Mouse (Mus musculus) neural tube, embryonic 13.5 days (tissue): ENCODE measurements around the gene Gnl1. TPM values are rescaled to one million over a fixed set of nuclear protein-coding genes. Genes with fewer than 3 reads are reported as not detected.
"Not testable (repeated sequence)": the region's sequence is repeated elsewhere in the genome, so short reads cannot be mapped to it uniquely, and the experiment has no call there.

Source experiments
- ATAC-seq: fragments of 200-750 bp; cut with Nextera tagmentation; 2 replicates; pipeline ENCODE4 v1.8.0; 2017; ENCODE audit warnings: low read depth, mild to moderate bottlenecking, moderate TSS enrichment, moderate library complexity
- H3K27ac ChIP-seq: fragments of 300-500 bp; sonication (generic); replicated peaks from 2 replicates; pipeline ENCODE4 v1.5.1; 2015; ENCODE audit warnings: moderate library complexity, mild to moderate bottlenecking, inconsistent platforms
- H3K27me3 ChIP-seq: fragments of 300-500 bp; sonication (generic); 2 replicates; pipeline ENCODE4 v1.6.1; 2015; ENCODE audit warnings: mild to moderate bottlenecking, inconsistent platforms
- H3K36me3 ChIP-seq: fragments of 300-500 bp; sonication (generic); 2 replicates; pipeline ENCODE4 v1.6.1; 2015; ENCODE audit warnings: mild to moderate bottlenecking, inconsistent platforms
- H3K4me1 ChIP-seq: fragments of 300-500 bp; sonication (generic); replicated peaks from 2 replicates; pipeline ENCODE4 v1.6.1; 2015; ENCODE audit warnings: inconsistent platforms
- H3K4me2 ChIP-seq: fragments of 300-500 bp; sonication (generic); 2 replicates; pipeline ENCODE4 v1.6.1; 2015; ENCODE audit warnings: inconsistent platforms, mild to moderate bottlenecking, moderate library complexity
- H3K4me3 ChIP-seq: fragments of 300-500 bp; sonication (generic); 2 replicates; pipeline ENCODE4 v1.5.1; 2015; ENCODE audit warnings: mild to moderate bottlenecking, inconsistent platforms
- H3K9ac ChIP-seq: fragments of 300-500 bp; sonication (generic); 2 replicates; pipeline ENCODE4 v1.6.1; 2015; ENCODE audit warnings: moderate library complexity, mild to moderate bottlenecking, inconsistent platforms
- H3K9me3 ChIP-seq: fragments of 300-500 bp; sonication (generic); 2 replicates; pipeline ENCODE4 v1.6.1; 2016; ENCODE audit warnings: inconsistent platforms
- WGBS: fragments of 180-500 bp; shearing (Covaris S2); methylation state at CpG from one replicate; pipeline ENCODE4 v1.1.7; 2015; 5-methylcytosine and 5-hydroxymethylcytosine counted together
- microRNA counts: library from miRNA; unstranded; fragments of <30 nt; microRNA quantifications from one replicate; lab custom pipeline; 2016
- microRNA-seq: library from miRNA; unstranded; fragments of <30 nt; microRNA quantifications from one replicate; pipeline ENCODE4, GENCODE M21; 2016
- polyA plus RNA-seq: library from polyadenylated mRNA; unstranded; fragments of >200 nt; fragmentation: Nextera tagmentation; extraction: Ambion mirVana; gene quantifications from 2 replicates; pipeline ENCODE4 v1.2.1, GENCODE M21; 2015

Gnl1 gene
- polyA plus RNA-seq, 1 experiment from 2014 or later = 50.0 TPM

GRCm38 (mm10) chr17:36030703-36031582 is 51.3 kb downstream of the Gnl1 start:
- H3K36me3 ChIP-seq = not testable (repeated sequence)
- peak overlapping the region; percentile 45 for H3K4me3 ChIP-seq

GRCm38 (mm10) chr17:36031583-36032331 is 52.1 kb downstream of the Gnl1 start:
- H3K27ac ChIP-seq, H3K9me3 ChIP-seq, H3K36me3 ChIP-seq: not testable (repeated sequence)
- Histone ChIP-seq H3K4me1 (peaks cover 15% of the 10 kb centered on the region), H3K4me3 (peak overlapping the region; percentile 45), H3K4me2 (peak overlapping the region; percentile 79), H3K27me3 (peaks cover 14% of the 10 kb centered on the region; the same call in 1 of the 2 replicates), H3K9ac (peak overlapping the region; percentile 66)
- ATAC-seq = peak; percentile 68
- under 1% methylated on average over 40 of the region's 40 CpGs for WGBS

More at GRCm38 (mm10) chr17:36030703-36031582, 51.3 kb downstream of the Gnl1 start:
- peak; percentile 42 for ATAC-seq
- peak overlapping the region; percentile 79 for H3K4me2 ChIP-seq
- H3K27ac ChIP-seq, H3K9me3 ChIP-seq: not testable (repeated sequence)
- peaks cover 22% of the 10 kb centered on the region for H3K4me1 ChIP-seq
- 39% methylated on average over 8 of the region's 8 CpGs for WGBS
- H3K9ac ChIP-seq = peak overlapping the region; percentile 45; the same call in 1 of the 2 replicates
- H3K27me3 ChIP-seq = peaks cover 14% of the 10 kb centered on the region; the same call in 1 of the 2 replicates

- WGBS = 2% methylated on average over 25 of the region's 25 CpGs
- ATAC-seq = peak; percentile 28; the same call in 1 of the 2 replicates
Measured at GRCm38 (mm10) chr17:36032351-36032875, 52.8 kb downstream of the Gnl1 start, which contains the start of gene H2-T23. TSS of gene H2-T23 (minus strand) at chr17:36032855.

DNA sequence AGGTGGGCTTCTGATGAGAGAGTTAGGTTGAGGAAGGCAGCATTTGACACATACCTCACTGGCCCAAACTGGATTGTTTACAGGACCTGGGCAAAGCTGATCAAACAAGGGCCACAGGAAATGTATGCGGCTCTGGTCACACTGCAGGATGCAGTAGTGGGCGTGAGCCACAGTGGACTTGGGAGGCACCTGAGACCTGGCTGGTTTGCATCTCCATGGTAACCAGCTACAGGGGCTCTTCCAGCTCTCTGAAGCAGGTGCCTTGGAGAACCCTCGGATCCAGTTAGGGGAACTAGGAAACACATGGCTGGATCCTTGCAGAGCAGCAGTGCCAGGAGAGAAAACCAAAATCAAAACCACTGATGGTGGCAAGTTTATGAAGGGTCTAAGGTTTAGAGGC is 54.9 kb downstream of the Gnl1 start:
- H3K4me3 ChIP-seq, ATAC-seq, H3K4me2 ChIP-seq, H3K36me3 ChIP-seq, H3K27ac ChIP-seq, H3K9me3 ChIP-seq, H3K9ac ChIP-seq: not testable (repeated sequence)
- H3K27me3 ChIP-seq = peaks cover 14% of the 10 kb centered on the region; the same call in 1 of the 2 replicates
- peaks cover 15% of the 10 kb centered on the region for H3K4me1 ChIP-seq
- 65% methylated on average over 3 of the region's 3 CpGs for WGBS

More at GRCm38 (mm10) chr17:36032351-36032875, 52.8 kb downstream of the Gnl1 start, which contains the start of gene H2-T23:
- peak within 1 kb of the TSS; percentile 45 for H3K4me3 ChIP-seq
- not testable (repeated sequence) for H3K36me3 ChIP-seq, H3K9me3 ChIP-seq, H3K27ac ChIP-seq
- H3K4me1 ChIP-seq = peaks cover 15% of the 10 kb centered on the region
- H3K4me2 ChIP-seq = peak within 1 kb of the TSS; percentile 79
- peak within 1 kb of the TSS; percentile 66 for H3K9ac ChIP-seq
- peaks cover 14% of the 10 kb centered on the region; the same call in 1 of the 2 replicates for H3K27me3 ChIP-seq

DNA sequence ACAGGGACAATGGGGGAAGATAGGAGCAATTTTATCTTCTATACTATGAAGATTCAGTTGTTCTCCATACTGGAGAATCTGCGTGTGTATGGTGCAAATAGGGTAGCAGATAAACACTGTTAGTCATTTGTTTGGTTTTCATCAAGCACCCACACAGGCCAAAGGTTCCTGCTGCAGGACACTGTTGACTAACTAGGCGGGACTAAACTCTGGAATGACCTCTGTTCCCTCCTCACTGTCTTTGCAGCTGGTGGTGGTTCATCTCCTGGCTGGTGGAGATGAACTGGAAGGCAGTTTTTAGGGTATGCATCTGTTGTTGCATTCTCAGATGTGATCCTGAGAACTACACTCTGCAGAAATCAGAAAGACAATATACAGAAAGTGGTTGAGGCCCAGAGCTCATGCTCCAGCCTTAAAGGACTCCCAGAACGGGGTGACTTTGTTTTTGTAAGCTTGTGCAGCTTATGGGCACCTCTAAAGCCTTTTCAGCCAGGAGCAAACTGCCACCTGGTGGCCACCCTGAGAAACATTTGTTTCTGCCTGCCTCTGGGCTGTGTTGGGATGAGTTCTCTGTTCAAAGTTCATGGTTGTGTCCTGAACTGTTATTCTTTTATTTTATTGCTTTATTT is 55.5 kb downstream of the Gnl1 start:
- H3K9ac ChIP-seq, H3K4me3 ChIP-seq, H3K9me3 ChIP-seq, H3K36me3 ChIP-seq, H3K4me2 ChIP-seq, H3K27ac ChIP-seq: not testable (repeated sequence)
- H3K4me1 ChIP-seq = peaks cover 15% of the 10 kb centered on the region
- H3K27me3 ChIP-seq = peaks cover 14% of the 10 kb centered on the region; the same call in 1 of the 2 replicates
- ATAC-seq = 0 out of 2 replicates have a peak, but pooled peaks have one; percentile 51
- WGBS = 47% methylated on average over 3 of the region's 3 CpGs

DNA sequence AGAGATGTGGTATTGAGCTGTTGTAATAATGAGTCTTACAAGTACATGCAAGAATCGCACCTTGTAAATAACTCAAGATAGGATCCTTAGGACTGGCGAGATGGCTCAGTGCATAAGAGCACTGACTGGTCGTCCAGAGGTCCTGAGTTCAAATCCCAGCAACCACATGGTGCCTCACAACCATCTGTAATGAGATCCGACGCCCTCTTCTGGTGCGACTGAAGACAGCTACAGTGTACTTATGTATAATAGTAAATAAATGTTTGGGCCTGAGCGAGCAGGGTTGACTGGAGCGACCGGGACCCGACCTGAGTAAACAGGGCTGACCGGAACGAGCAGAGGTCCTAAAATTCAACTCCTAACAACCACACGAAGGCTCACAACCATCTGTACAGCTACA is 56.5 kb downstream of the Gnl1 start:
- Histone ChIP-seq H3K4me1 (peaks cover 15% of the 10 kb centered on the region), H3K27me3 (peaks cover 14% of the 10 kb centered on the region; the same call in 1 of the 2 replicates)
- not testable (repeated sequence) for H3K9me3 ChIP-seq, H3K36me3 ChIP-seq, H3K4me2 ChIP-seq, ATAC-seq, H3K4me3 ChIP-seq, H3K27ac ChIP-seq, H3K9ac ChIP-seq
- WGBS = 85% methylated on average over 13 of the region's 13 CpGs

MicroRNAs encoded within 50 kb of the gene (microRNA counts, 519-probe panel; counts per million panel counts)
- not detected for microRNA mmu-miR-877 (lab: Ali Mortazavi, UCI)

Small RNAs within 50 kb of the gene (microRNA-seq; reads per million reads assigned to microRNA genes)
- gene Mir877 = 80.0 reads per million, percentile 52 among the genes with 10 or more reads in this experiment

Other genes starting within 250 kb of the Gnl1 start
- 11.2 and 11.6 TPM in 2 replicates for gene Ier3, start 158.2 kb upstream of the Gnl1 start, polyA plus RNA-seq
- gene Flot1, start 156.6 kb upstream of the Gnl1 start, polyA plus RNA-seq = 93.6 and 96.5 TPM in 2 replicates
- gene Tubb5, start 141.5 kb upstream of the Gnl1 start, polyA plus RNA-seq = 1,686 and 1,692 TPM in 2 replicates
- 7.2 and 9.6 TPM in 2 replicates for gene Mdc1, start 138.3 kb upstream of the Gnl1 start, polyA plus RNA-seq
- 28.2 and 29.0 TPM in 2 replicates for gene Nrm, start 118.5 kb upstream of the Gnl1 start, polyA plus RNA-seq
- gene Ppp1r18, start 114.3 kb upstream of the Gnl1 start, polyA plus RNA-seq = 28.9 and 33.6 TPM in 2 replicates
- gene Dhx16, start 100.0 kb upstream of the Gnl1 start, polyA plus RNA-seq = 31.0 and 39.6 TPM in 2 replicates
- 45.1 and 50.5 TPM in 2 replicates for gene 2310061I04Rik, start 82.4 kb upstream of the Gnl1 start, polyA plus RNA-seq
- gene Atat1, start 69.8 kb upstream of the Gnl1 start, polyA plus RNA-seq = 357 and 369 TPM in 2 replicates
- 56.1 and 62.7 TPM in 2 replicates for gene Mrps18b, start 63.5 kb upstream of the Gnl1 start, polyA plus RNA-seq
- gene Ppp1r10, start 63.4 kb upstream of the Gnl1 start, polyA plus RNA-seq = 44.6 and 45.9 TPM in 2 replicates
- gene Abcf1, start 10.1 kb upstream of the Gnl1 start, polyA plus RNA-seq = 90.5 and 111 TPM in 2 replicates
- 64.0 and 69.4 TPM in 2 replicates for gene Prr3, start 385 bp downstream of the Gnl1 start, polyA plus RNA-seq
- 8.7 and 10.0 TPM in 2 replicates for gene H2-T24, start 40.7 kb downstream of the Gnl1 start, polyA plus RNA-seq
- 2.3 and 3.3 TPM in 2 replicates for gene H2-T23, start 53.0 kb downstream of the Gnl1 start, polyA plus RNA-seq
- gene H2-T22, start 62.9 kb downstream of the Gnl1 start, polyA plus RNA-seq = 7.1 and 7.9 TPM in 2 replicates
- gene Gm6034, start 63.1 kb downstream of the Gnl1 start, polyA plus RNA-seq = not detected in 2 replicates
- gene Gm11127, start 78.5 kb downstream of the Gnl1 start, polyA plus RNA-seq = not detected in 2 replicates
- gene Gm19684, start 141.8 kb downstream of the Gnl1 start, polyA plus RNA-seq = not detected in 2 replicates
- not detected in 2 replicates for gene Gm7030, start 149.6 kb downstream of the Gnl1 start, polyA plus RNA-seq
- gene Gm8909, start 188.7 kb downstream of the Gnl1 start, polyA plus RNA-seq = not detected in 2 replicates
- not detected in 2 replicates for gene H2-T3, start 210.4 kb downstream of the Gnl1 start, polyA plus RNA-seq